Mouse (Mus musculus): ENCODE measurements around the gene Cacna1e. TPM values are rescaled to one million over a fixed set of nuclear protein-coding genes. Genes with fewer than 3 reads are reported as not detected.

Cacna1e gene
- polyA plus RNA-seq, 1 experiment from 2014 or later, result 0.39 TPM

- ATAC-seq (ENCODE audit: low FRiP score, low TSS enrichment), result no peak
- no peaks in the 10 kb centered on the region for H3K9me3 ChIP-seq (ENCODE audit: control insufficient read depth, low read length)
- no peaks in the 10 kb centered on the region for H3K27me3 ChIP-seq (ENCODE audit: control insufficient read depth, insufficient read depth, low read length)
- DNase-seq (ENCODE audit: low spot score), result no peak
- no peaks in the 10 kb centered on the region for H3K4me1 ChIP-seq (replicated peaks; ENCODE audit: control insufficient read depth, insufficient read depth)
- WGBS, result 80% methylated on average over 2 of the region's 2 CpGs
- H3K27ac ChIP-seq (replicated peaks), result no peak overlapping the region
- no peak overlapping the region for H3K9ac ChIP-seq (ENCODE audit: low read length)
- H3K4me3 ChIP-seq (ENCODE audit: low read depth, low read length), result no peak overlapping the region
- no peaks in the 10 kb centered on the region for H3K36me3 ChIP-seq (ENCODE audit: control insufficient read depth, insufficient read depth, low read length)
- TF ChIP-seq CTCF (IDR thresholded peaks at IDR 0.05; ENCODE audit: low read depth), result no peak
- no peak for TF ChIP-seq EP300 (optimal IDR thresholded peaks at IDR 0.05)
- H3K4me2 ChIP-seq (replicated peaks; ENCODE audit: low read depth), result no peak overlapping the region
Observed at GRCm38 (mm10) chr1:154843427-154843826, 40.9 kb downstream of the Cacna1e start.

GRCm38 (mm10) chr1:154842336-154842735, 42.0 kb downstream of the Cacna1e start:
- H3K9me3 ChIP-seq (ENCODE audit: control insufficient read depth, low read length), result no peaks in the 10 kb centered on the region
- no peaks in the 10 kb centered on the region for H3K4me1 ChIP-seq (replicated peaks; ENCODE audit: control insufficient read depth, insufficient read depth)
- H3K4me2 ChIP-seq (replicated peaks; ENCODE audit: low read depth), result no peak overlapping the region
- H3K27me3 ChIP-seq (ENCODE audit: control insufficient read depth, insufficient read depth, low read length), result no peaks in the 10 kb centered on the region
- ATAC-seq (ENCODE audit: low FRiP score, low TSS enrichment) (no peak), DNase-seq (ENCODE audit: low spot score) (no peak)
- no peaks in the 10 kb centered on the region for H3K36me3 ChIP-seq (ENCODE audit: control insufficient read depth, insufficient read depth, low read length)
- WGBS, result 75% methylated on average over 5 of the region's 5 CpGs
- TF ChIP-seq EP300 (optimal IDR thresholded peaks at IDR 0.05) (no peak), CTCF (IDR thresholded peaks at IDR 0.05; ENCODE audit: low read depth) (no peak)
- no peak overlapping the region for H3K27ac ChIP-seq (replicated peaks)
- no peak overlapping the region for H3K4me3 ChIP-seq (ENCODE audit: low read depth, low read length)
- H3K9ac ChIP-seq (ENCODE audit: low read length), result no peak overlapping the region

- H3K4me1 ChIP-seq (replicated peaks; ENCODE audit: control insufficient read depth, insufficient read depth), result no peaks in the 10 kb centered on the region
- H3K9me3 ChIP-seq (ENCODE audit: control insufficient read depth, low read length), result no peaks in the 10 kb centered on the region
- 66% methylated on average over 6 of the region's 6 CpGs for WGBS
- no peak overlapping the region for H3K4me2 ChIP-seq (replicated peaks; ENCODE audit: low read depth)
- H3K36me3 ChIP-seq (ENCODE audit: control insufficient read depth, insufficient read depth, low read length), result no peaks in the 10 kb centered on the region
- no peaks in the 10 kb centered on the region for H3K27me3 ChIP-seq (ENCODE audit: control insufficient read depth, insufficient read depth, low read length)
- H3K4me3 ChIP-seq (ENCODE audit: low read depth, low read length), result no peak overlapping the region
- ATAC-seq (ENCODE audit: low FRiP score, low TSS enrichment), result no peak
- no peak for DNase-seq (ENCODE audit: low spot score)
- no peak overlapping the region for H3K9ac ChIP-seq (ENCODE audit: low read length)
- no peak overlapping the region for H3K27ac ChIP-seq (replicated peaks)
- TF ChIP-seq CTCF (IDR thresholded peaks at IDR 0.05; ENCODE audit: low read depth) (no peak), EP300 (optimal IDR thresholded peaks at IDR 0.05) (no peak)
Observed at GRCm38 (mm10) chr1:154841057-154841630, 43.2 kb downstream of the Cacna1e start.

- Histone ChIP-seq H3K4me3 (ENCODE audit: low read depth, low read length) (no peak overlapping the region), H3K9me3 (ENCODE audit: control insufficient read depth, low read length) (no peaks in the 10 kb centered on the region), H3K27me3 (ENCODE audit: control insufficient read depth, insufficient read depth, low read length) (no peaks in the 10 kb centered on the region), H3K4me1 (replicated peaks; ENCODE audit: control insufficient read depth, insufficient read depth) (no peaks in the 10 kb centered on the region), H3K27ac (replicated peaks) (no peak overlapping the region), H3K4me2 (replicated peaks; ENCODE audit: low read depth) (no peak overlapping the region), H3K9ac (ENCODE audit: low read length) (no peak overlapping the region), H3K36me3 (ENCODE audit: control insufficient read depth, insufficient read depth, low read length) (no peaks in the 10 kb centered on the region)
- ATAC-seq (ENCODE audit: low FRiP score, low TSS enrichment) (no peak), DNase-seq (ENCODE audit: low spot score) (no peak)
- TF ChIP-seq CTCF (IDR thresholded peaks at IDR 0.05; ENCODE audit: low read depth) (no peak), EP300 (optimal IDR thresholded peaks at IDR 0.05) (no peak)
- 86% methylated on average over 4 of the region's 4 CpGs for WGBS
Observed at GRCm38 (mm10) chr1:154839272-154839671, 45.0 kb downstream of the Cacna1e start.

GRCm38 (mm10) chr1:154836473-154836872, 47.8 kb downstream of the Cacna1e start:
- WGBS, result 86% methylated on average over 5 of the region's 5 CpGs
- Histone ChIP-seq H3K27ac (replicated peaks) (no peak overlapping the region), H3K9me3 (ENCODE audit: control insufficient read depth, low read length) (no peaks in the 10 kb centered on the region), H3K4me1 (replicated peaks; ENCODE audit: control insufficient read depth, insufficient read depth) (no peaks in the 10 kb centered on the region), H3K4me3 (ENCODE audit: low read depth, low read length) (no peak overlapping the region), H3K27me3 (ENCODE audit: control insufficient read depth, insufficient read depth, low read length) (no peaks in the 10 kb centered on the region), H3K9ac (ENCODE audit: low read length) (no peak overlapping the region), H3K36me3 (ENCODE audit: control insufficient read depth, insufficient read depth, low read length) (no peaks in the 10 kb centered on the region), H3K4me2 (replicated peaks; ENCODE audit: low read depth) (no peak overlapping the region)
- ATAC-seq (ENCODE audit: low FRiP score, low TSS enrichment), result no peak
- TF ChIP-seq EP300 (optimal IDR thresholded peaks at IDR 0.05) (no peak), CTCF (IDR thresholded peaks at IDR 0.05; ENCODE audit: low read depth) (no peak)
- DNase-seq (ENCODE audit: low spot score), result no peak

GRCm38 (mm10) chr1:154832168-154832539, 52.1 kb downstream of the Cacna1e start:
- no peak overlapping the region for H3K4me2 ChIP-seq (replicated peaks; ENCODE audit: low read depth)
- H3K36me3 ChIP-seq (ENCODE audit: control insufficient read depth, insufficient read depth, low read length), result no peaks in the 10 kb centered on the region
- H3K4me3 ChIP-seq (ENCODE audit: low read depth, low read length), result no peak overlapping the region
- WGBS, result 60% methylated on average over 9 of the region's 9 CpGs
- no peaks in the 10 kb centered on the region for H3K27me3 ChIP-seq (ENCODE audit: control insufficient read depth, insufficient read depth, low read length)
- H3K4me1 ChIP-seq (replicated peaks; ENCODE audit: control insufficient read depth, insufficient read depth), result no peaks in the 10 kb centered on the region
- no peak for ATAC-seq (ENCODE audit: low FRiP score, low TSS enrichment)
- DNase-seq (ENCODE audit: low spot score), result no peak
- no peak overlapping the region for H3K27ac ChIP-seq (replicated peaks)
- TF ChIP-seq CTCF (IDR thresholded peaks at IDR 0.05; ENCODE audit: low read depth) (no peak), EP300 (optimal IDR thresholded peaks at IDR 0.05) (no peak)
- no peaks in the 10 kb centered on the region for H3K9me3 ChIP-seq (ENCODE audit: control insufficient read depth, low read length)
- H3K9ac ChIP-seq (ENCODE audit: low read length), result no peak overlapping the region
